ENCODE assay signal across 14 mouse cellular contexts in genomic region chr11:95621010-95621409, GRCm38 (mm10). TPM values are rescaled to one million over a fixed set of nuclear protein-coding genes. Genes with fewer than 3 reads are reported as not detected.
DNase-seq lines count a peak whose midpoint lies in the region; ATAC-seq and TF ChIP-seq lines count a peak whose summit lies in the region.
"Had no signal": no experiment of that assay in that cellular context is flagged by ENCODE, and none has a peak within 500 bp of the region (broad histone marks: within the 10 kb centered on the region; RNA-seq: fewer than 3 reads in every experiment).

No protein-coding gene starts in this region.

- peaks cover 19% of the 10 kb centered on the region; the same call in 1 of the 2 replicates for H3K4me1 ChIP-seq in lung, embryonic 14.5 days (ENCODE audit: insufficient read depth)
- H3K4me1 ChIP-seq in embryonic facial prominence, embryonic 10.5 days, result peaks cover 68% of the 10 kb centered on the region

- H3K9me3 ChIP-seq in lung, embryonic 14.5 days (ENCODE audit: low read depth, low read length), result no peaks in the 10 kb centered on the region
- no peaks in the 10 kb centered on the region for H3K9me3 ChIP-seq in embryonic facial prominence, embryonic 10.5 days
- H3K9me3 ChIP-seq: limb, embryonic 13.5 days; neural tube, embryonic 13.5 days had no signal

- WGBS in lung, embryonic 14.5 days, result 34% methylated on average over 4 of the region's 4 CpGs
- 21% methylated on average over 4 of the region's 4 CpGs for WGBS in embryonic facial prominence, embryonic 10.5 days

- DNase-seq in gastrocnemius, postnatal 25 days, result peak; percentile 35
- DNase-seq in gastrocnemius, adult 18-20 months (ENCODE audit: low spot score), result no peak
- DNase-seq in lung, embryonic 14.5 days, result peak; percentile 50
- DNase-seq in lung, adult 18-20 months, result no peak
- DNase-seq in embryonic facial prominence, embryonic 10.5 days (ENCODE audit: low spot score), result peak; percentile 31
- DNase-seq in kidney, postnatal 36 days, result peak; percentile 39 to 57
- DNase-seq in right cerebral cortex, postnatal 36 days (ENCODE audit: low spot score in 2 of 2), result no peak
- no peak for DNase-seq in right cerebral cortex, postnatal 25 days
- DNase-seq: right cerebral cortex, adult 18-20 months; thymus, postnatal 36 days had no signal

- H3K4me3 ChIP-seq in lung, embryonic 14.5 days (ENCODE audit: low read depth, low read length), result no peak overlapping the region
- H3K4me3 ChIP-seq in embryonic facial prominence, embryonic 10.5 days, result no peak overlapping the region
- H3K4me3 ChIP-seq: limb, embryonic 13.5 days; neural tube, embryonic 13.5 days had no signal

- peak; percentile 37; the same call in 1 of the 2 replicates for ATAC-seq in lung, embryonic 14.5 days (ENCODE audit: insufficient read depth)
- ATAC-seq: activated CD4-positive, CD25-positive, alpha-beta regulatory T cell, adult 4 months; midbrain, embryonic 16.5 days had no signal

- no peak overlapping the region for H3K9ac ChIP-seq in lung, embryonic 14.5 days
- H3K9ac ChIP-seq: limb, embryonic 13.5 days; neural tube, embryonic 13.5 days had no signal

- H3K4me2 ChIP-seq in lung, embryonic 14.5 days, result no peak overlapping the region
- H3K4me2 ChIP-seq: limb, embryonic 13.5 days; neural tube, embryonic 13.5 days had no signal

- TF ChIP-seq CTCF in lung, embryonic 14.5 days (IDR thresholded peaks at IDR 0.05; ENCODE audit: low read depth), result no peak

- no peak overlapping the region for H3K27ac ChIP-seq in lung, embryonic 14.5 days (ENCODE audit: low read depth)
- no peak overlapping the region for H3K27ac ChIP-seq in embryonic facial prominence, embryonic 10.5 days (replicated peaks)
- H3K27ac ChIP-seq: limb, embryonic 13.5 days; neural tube, embryonic 13.5 days had no signal

- no peaks in the 10 kb centered on the region for H3K27me3 ChIP-seq in lung, embryonic 14.5 days (ENCODE audit: insufficient read depth, low read length)
- H3K27me3 ChIP-seq in embryonic facial prominence, embryonic 10.5 days (replicated peaks; ENCODE audit: low read depth, poor library complexity, severe bottlenecking), result peaks cover 68% of the 10 kb centered on the region

- no peaks in the 10 kb centered on the region for H3K36me3 ChIP-seq in lung, embryonic 14.5 days (ENCODE audit: insufficient read depth)
- H3K36me3 ChIP-seq in embryonic facial prominence, embryonic 10.5 days (replicated peaks), result no peaks in the 10 kb centered on the region
- H3K36me3 ChIP-seq: limb, embryonic 13.5 days; neural tube, embryonic 13.5 days had no signal

RNA-seq across cellular contexts. Expression of gene Ngfr, which starts 33.5 kb away (rescaled TPM):
- under 1 TPM; 0.43 to 0.61 TPM for total RNA-seq in gastrocnemius, postnatal 25 days (2021)
- total RNA-seq in gastrocnemius, adult 18-20 months (2021), result under 1 TPM; 0.34 to 0.38 TPM
- 5.0 and 5.9 TPM in 2 replicates for polyA plus RNA-seq in lung, embryonic 14.5 days (2014; fragmentation: Nextera tagmentation; extraction: Ambion mirVana)
- 21.7 and 23.5 TPM in 2 replicates for polyA plus RNA-seq in embryonic facial prominence, embryonic 10.5 days (2016; fragmentation: Nextera tagmentation; extraction: Ambion mirVana)
- polyA plus RNA-seq: activated CD4-positive, CD25-positive, alpha-beta regulatory T cell, adult 4 months had no signal

RNA-seq across cellular contexts. Expression of gene Phb, which starts 45.7 kb away (rescaled TPM):
- 100 to 1,000 TPM; 179 to 189 TPM for total RNA-seq in gastrocnemius, postnatal 25 days (2021)
- 100 to 1,000 TPM; 151 to 168 TPM for total RNA-seq in gastrocnemius, adult 18-20 months (2021)
- 220 and 252 TPM in 2 replicates for polyA plus RNA-seq in lung, embryonic 14.5 days (2014; fragmentation: Nextera tagmentation; extraction: Ambion mirVana)
- 309 and 312 TPM in 2 replicates for polyA plus RNA-seq in embryonic facial prominence, embryonic 10.5 days (2016; fragmentation: Nextera tagmentation; extraction: Ambion mirVana)

Comparison
In these comparisons a context has a peak if more than half of its experiments do, and no peak if none do; other contexts are left out.
1. DNase-seq: peak in gastrocnemius, postnatal 25 days (single experiment), lung, embryonic 14.5 days (single experiment), embryonic facial prominence, embryonic 10.5 days (single experiment) and kidney, postnatal 36 days (2 of 2); none in gastrocnemius, adult 18-20 months (single experiment), lung, adult 18-20 months (0 of 2), right cerebral cortex, postnatal 36 days (0 of 2) and right cerebral cortex, postnatal 25 days (single experiment).